Mouse (Mus musculus): ENCODE measurements around the gene Cd70. TPM values are rescaled to one million over a fixed set of nuclear protein-coding genes. Genes with fewer than 3 reads are reported as not detected.

Gene Cd70
- 0.38 TPM in 1 of 2 replicates, not detected in the other for polyA plus RNA-seq (2015; fragmentation: Nextera tagmentation; extraction: Ambion mirVana)

DNA sequence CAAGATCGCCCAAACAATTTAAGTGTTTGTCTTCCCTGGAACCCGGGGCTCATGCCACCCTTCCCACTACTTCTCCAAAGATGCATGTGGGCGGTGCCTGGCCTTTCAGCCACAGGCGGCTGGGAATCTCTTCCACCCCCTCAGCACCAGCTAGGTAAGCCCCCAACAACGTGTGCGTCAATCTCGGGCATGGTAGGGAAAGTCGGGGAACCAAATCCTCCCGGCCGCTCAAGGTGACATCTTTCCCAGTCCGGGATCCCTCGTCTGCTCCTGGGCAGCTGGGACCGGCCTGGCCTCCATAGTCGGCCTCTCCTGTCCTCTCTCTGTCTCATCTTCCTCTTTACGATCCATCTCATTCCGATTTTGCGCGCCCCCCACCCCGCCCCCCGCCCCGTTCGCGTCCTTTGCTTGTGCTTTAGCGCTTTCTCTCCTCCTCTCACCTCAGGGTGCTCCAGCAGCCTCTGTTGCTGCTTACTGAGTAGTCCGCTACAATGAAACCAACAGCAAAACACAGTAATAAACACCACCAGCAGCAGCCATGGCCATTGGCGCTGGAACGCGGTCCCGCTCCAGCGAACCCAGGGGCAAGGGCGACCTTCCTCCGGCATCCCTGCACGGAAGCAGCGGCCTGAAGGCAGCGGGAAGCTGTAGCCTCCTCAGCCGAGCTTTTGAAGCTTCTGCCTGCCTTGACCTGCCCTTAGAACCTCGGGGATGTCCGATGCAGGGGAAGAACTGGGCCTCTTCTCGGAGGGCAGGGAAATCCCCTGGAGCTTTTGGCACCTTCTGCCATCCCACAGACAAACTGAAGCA lies at the start of gene Cd70:
TSS of gene Cd70 (minus strand) at position 784 of the 810 bp plus-strand sequence.
- Histone ChIP-seq H3K36me3 (no peaks in the 10 kb centered on the region), H3K4me1 (peaks cover 10% of the 10 kb centered on the region), H3K27me3 (peaks cover 51% of the 10 kb centered on the region), H3K4me2 (peak within 1 kb of the TSS; percentile 74), H3K4me3 (replicated peaks) (peak within 1 kb of the TSS; percentile 40), H3K9me3 (replicated peaks) (no peaks in the 10 kb centered on the region), H3K27ac (no peak within 1 kb of the TSS), H3K9ac (peak within 1 kb of the TSS; percentile 19)
- ATAC-seq (replicated peaks; ENCODE audit: low FRiP score), result peak; percentile 66; the same call in 1 of the 2 replicates
- 2% methylated on average over 39 of the region's 39 CpGs for WGBS

- H3K4me2 ChIP-seq, result no peak overlapping the region
- WGBS, result 77% methylated on average over 3 of the region's 3 CpGs
- H3K36me3 ChIP-seq, result no peaks in the 10 kb centered on the region
- no peak for ATAC-seq (replicated peaks; ENCODE audit: low FRiP score)
- H3K27me3 ChIP-seq, result no peaks in the 10 kb centered on the region
- H3K4me3 ChIP-seq (replicated peaks), result no peak overlapping the region
- no peaks in the 10 kb centered on the region for H3K4me1 ChIP-seq
- H3K27ac ChIP-seq, result no peak overlapping the region
- no peak overlapping the region for H3K9ac ChIP-seq
- H3K9me3 ChIP-seq (replicated peaks), result no peaks in the 10 kb centered on the region
Measured at GRCm38 (mm10) chr17:57198252-57198651, 48.7 kb upstream of the Cd70 start.

DNA sequence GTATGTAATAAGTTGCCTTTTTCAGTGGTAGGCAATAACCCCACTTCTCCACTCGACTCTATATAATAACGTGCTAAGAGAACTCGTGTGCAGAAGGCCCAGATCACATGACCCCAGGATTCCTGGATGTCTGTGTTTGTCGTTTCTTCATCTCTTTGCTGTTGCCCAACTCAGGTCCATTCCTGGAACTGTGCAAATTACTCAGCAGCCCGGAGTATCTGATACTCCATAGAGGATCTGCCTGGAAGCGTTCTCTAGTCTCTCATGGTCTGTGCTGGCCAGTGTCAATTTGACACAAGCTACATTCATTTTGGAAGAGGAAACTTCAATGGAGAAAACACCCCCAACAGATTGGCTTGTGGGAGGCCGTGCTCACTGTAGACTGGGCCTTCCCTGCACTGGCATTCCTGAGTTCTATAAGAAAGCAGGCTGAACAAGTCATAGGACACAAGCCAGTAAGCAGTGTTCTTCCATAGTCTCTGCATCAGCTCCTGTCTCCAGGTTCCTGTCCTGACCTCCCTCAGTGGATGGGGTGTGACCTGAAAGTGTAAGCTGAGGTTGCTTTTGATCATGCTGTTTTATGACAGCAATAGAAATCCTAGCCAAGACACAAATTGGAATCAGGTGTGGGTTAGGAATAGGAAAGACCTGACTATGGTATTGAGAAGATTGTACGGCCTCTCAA lies 45.9 kb upstream of the Cd70 start:
- H3K36me3 ChIP-seq, result no peaks in the 10 kb centered on the region
- no peaks in the 10 kb centered on the region for H3K27me3 ChIP-seq
- 81% methylated on average over 8 of the region's 8 CpGs for WGBS
- ATAC-seq (replicated peaks; ENCODE audit: low FRiP score), result no peak
- no peak overlapping the region for H3K4me3 ChIP-seq (replicated peaks)
- H3K9me3 ChIP-seq (replicated peaks), result no peaks in the 10 kb centered on the region
- H3K4me2 ChIP-seq, result no peak overlapping the region
- H3K4me1 ChIP-seq, result no peaks in the 10 kb centered on the region
- no peak overlapping the region for H3K27ac ChIP-seq
- no peak overlapping the region for H3K9ac ChIP-seq

- no peak for ATAC-seq (replicated peaks; ENCODE audit: low FRiP score)
- Histone ChIP-seq H3K27me3 (no peaks in the 10 kb centered on the region), H3K9me3 (replicated peaks) (no peaks in the 10 kb centered on the region), H3K36me3 (no peaks in the 10 kb centered on the region), H3K9ac (no peak overlapping the region), H3K4me2 (no peak overlapping the region), H3K4me3 (replicated peaks) (no peak overlapping the region), H3K4me1 (no peaks in the 10 kb centered on the region), H3K27ac (no peak overlapping the region)
- WGBS, result 83% methylated on average over 3 of the region's 3 CpGs
Measured at GRCm38 (mm10) chr17:57194771-57195170, 45.2 kb upstream of the Cd70 start.

DNA sequence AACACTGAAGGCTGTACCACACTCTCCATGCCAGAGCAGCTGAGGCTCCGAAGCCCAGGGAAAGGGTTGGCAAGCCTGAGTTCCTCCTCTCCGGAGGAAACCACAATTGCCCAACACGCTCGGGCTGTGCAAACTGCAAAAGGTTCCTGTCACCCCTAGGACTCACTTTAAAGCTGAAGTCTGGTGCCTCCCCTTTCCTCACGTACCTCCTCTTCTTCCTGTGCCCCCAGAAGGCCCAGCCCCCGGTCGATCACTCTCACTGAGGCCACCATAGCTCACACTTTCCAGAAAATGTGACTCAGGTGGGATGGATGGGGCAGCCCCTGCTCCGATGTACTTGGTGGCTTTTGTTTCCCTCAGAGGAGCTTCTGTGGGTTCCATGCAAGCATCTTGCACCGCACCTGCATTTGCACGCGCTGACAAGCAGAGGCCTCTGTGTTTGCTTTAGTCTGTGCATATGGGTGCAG lies 44.5 kb upstream of the Cd70 start, which contains the start of gene Tnfsf14:
TSS of gene Tnfsf14 (minus strand) at position 137 of the 467 bp plus-strand sequence.
- 80% methylated on average over 11 of the region's 11 CpGs for WGBS
- no peaks in the 10 kb centered on the region for H3K9me3 ChIP-seq (replicated peaks)
- no peak within 1 kb of the TSS for H3K27ac ChIP-seq
- ATAC-seq (replicated peaks; ENCODE audit: low FRiP score), result no peak
- H3K27me3 ChIP-seq, result no peaks in the 10 kb centered on the region
- no peak within 1 kb of the TSS for H3K9ac ChIP-seq
- no peak within 1 kb of the TSS for H3K4me3 ChIP-seq (replicated peaks)
- H3K4me1 ChIP-seq, result no peaks in the 10 kb centered on the region
- no peak within 1 kb of the TSS for H3K4me2 ChIP-seq
- H3K36me3 ChIP-seq, result no peaks in the 10 kb centered on the region

DNA sequence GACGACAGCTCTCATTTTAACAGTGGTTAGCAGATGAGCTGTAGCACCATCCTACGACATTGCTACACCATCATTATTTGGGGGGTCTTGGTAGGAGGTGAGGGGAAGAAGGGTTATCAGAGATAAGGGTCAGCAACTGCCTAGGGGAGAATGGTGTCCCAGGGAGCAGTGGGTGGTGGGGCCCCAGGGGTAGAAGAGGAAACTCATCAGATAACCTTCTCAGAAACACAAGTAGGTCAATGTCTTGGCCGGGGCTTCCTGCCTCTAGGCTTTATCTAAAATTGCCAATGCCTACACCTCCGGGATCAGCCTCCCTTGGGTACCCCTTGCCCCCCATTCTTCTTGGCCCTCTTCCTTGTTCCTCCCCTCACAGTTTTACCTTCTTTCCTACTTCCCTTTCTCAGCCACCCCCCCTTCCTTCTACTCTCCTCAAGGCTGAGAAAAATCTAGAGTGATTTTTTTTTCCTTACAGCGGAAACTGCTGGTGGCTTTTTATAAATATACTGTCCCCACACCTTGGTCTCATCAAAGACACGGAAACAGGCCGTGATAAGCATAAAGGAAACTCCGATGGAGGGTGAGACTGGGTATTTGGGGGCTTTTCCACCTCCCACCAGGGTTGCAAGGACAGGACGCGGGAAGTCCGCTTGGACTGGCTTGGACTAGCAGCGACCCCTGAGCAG lies 39.1 kb upstream of the Cd70 start:
- ATAC-seq (replicated peaks; ENCODE audit: low FRiP score), result no peak

GRCm38 (mm10) chr17:57185641-57186040 lies 36.1 kb upstream of the Cd70 start:
- Histone ChIP-seq H3K27me3 (no peaks in the 10 kb centered on the region), H3K4me3 (replicated peaks) (no peak overlapping the region), H3K9me3 (replicated peaks) (no peaks in the 10 kb centered on the region), H3K9ac (no peak overlapping the region), H3K36me3 (no peaks in the 10 kb centered on the region), H3K4me2 (no peak overlapping the region), H3K4me1 (no peaks in the 10 kb centered on the region), H3K27ac (no peak overlapping the region)
- ATAC-seq (replicated peaks; ENCODE audit: low FRiP score), result no peak
- 68% methylated on average over 2 of the region's 2 CpGs for WGBS

More for the DNA sequence above, 39.1 kb upstream of the Cd70 start:
- Histone ChIP-seq H3K4me1 (no peaks in the 10 kb centered on the region), H3K36me3 (no peaks in the 10 kb centered on the region), H3K4me2 (no peak overlapping the region), H3K27ac (no peak overlapping the region), H3K27me3 (no peaks in the 10 kb centered on the region), H3K9ac (no peak overlapping the region), H3K9me3 (replicated peaks) (no peaks in the 10 kb centered on the region), H3K4me3 (replicated peaks) (no peak overlapping the region)
- 86% methylated on average over 12 of the region's 12 CpGs for WGBS

DNA sequence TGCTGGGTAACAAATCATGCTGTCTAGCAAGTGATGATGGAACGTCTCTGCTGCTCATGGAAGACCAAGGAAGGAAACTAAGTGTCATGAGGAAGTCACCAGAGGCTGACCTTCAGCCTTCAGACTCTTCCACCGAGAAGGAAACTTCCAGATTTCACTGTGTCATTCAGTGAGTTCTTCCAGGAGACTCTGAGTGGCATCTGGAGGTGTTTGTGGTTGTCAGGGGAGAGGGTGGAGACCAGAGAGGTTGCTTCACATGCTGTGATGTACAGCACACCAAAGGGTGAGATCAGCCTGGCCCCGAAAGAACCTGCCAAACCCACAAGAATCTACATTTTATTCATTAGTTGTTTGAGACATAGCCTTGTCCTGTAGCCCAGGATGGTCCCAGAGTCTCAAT lies 33.3 kb upstream of the Cd70 start:
- no peak overlapping the region for H3K4me2 ChIP-seq
- no peaks in the 10 kb centered on the region for H3K4me1 ChIP-seq
- H3K27ac ChIP-seq, result no peak overlapping the region
- no peak for ATAC-seq (replicated peaks; ENCODE audit: low FRiP score)
- no peak overlapping the region for H3K9ac ChIP-seq
- H3K36me3 ChIP-seq, result no peaks in the 10 kb centered on the region
- WGBS, result 63% methylated on average over 3 of the region's 3 CpGs
- no peaks in the 10 kb centered on the region for H3K27me3 ChIP-seq
- H3K9me3 ChIP-seq (replicated peaks), result no peaks in the 10 kb centered on the region
- no peak overlapping the region for H3K4me3 ChIP-seq (replicated peaks)

- no peaks in the 10 kb centered on the region for H3K9me3 ChIP-seq (replicated peaks)
- 34% methylated on average over 8 of the region's 8 CpGs for WGBS
- H3K27ac ChIP-seq, result no peak overlapping the region
- H3K27me3 ChIP-seq, result no peaks in the 10 kb centered on the region
- H3K36me3 ChIP-seq, result no peaks in the 10 kb centered on the region
- no peak overlapping the region for H3K4me3 ChIP-seq (replicated peaks)
- H3K4me1 ChIP-seq, result no peaks in the 10 kb centered on the region
- H3K4me2 ChIP-seq, result no peak overlapping the region
- ATAC-seq (replicated peaks; ENCODE audit: low FRiP score), result no peak
- H3K9ac ChIP-seq, result no peak overlapping the region
Measured at GRCm38 (mm10) chr17:57180363-57180762, 30.8 kb upstream of the Cd70 start.

- Histone ChIP-seq H3K27ac (no peak overlapping the region), H3K9ac (no peak overlapping the region), H3K36me3 (no peaks in the 10 kb centered on the region), H3K4me1 (no peaks in the 10 kb centered on the region), H3K4me2 (no peak overlapping the region), H3K27me3 (no peaks in the 10 kb centered on the region), H3K4me3 (replicated peaks) (no peak overlapping the region), H3K9me3 (replicated peaks) (no peaks in the 10 kb centered on the region)
- ATAC-seq (replicated peaks; ENCODE audit: low FRiP score), result no peak
- WGBS, result 53% methylated on average over 4 of the region's 4 CpGs
Measured at GRCm38 (mm10) chr17:57173351-57173750, 23.8 kb upstream of the Cd70 start.

DNA sequence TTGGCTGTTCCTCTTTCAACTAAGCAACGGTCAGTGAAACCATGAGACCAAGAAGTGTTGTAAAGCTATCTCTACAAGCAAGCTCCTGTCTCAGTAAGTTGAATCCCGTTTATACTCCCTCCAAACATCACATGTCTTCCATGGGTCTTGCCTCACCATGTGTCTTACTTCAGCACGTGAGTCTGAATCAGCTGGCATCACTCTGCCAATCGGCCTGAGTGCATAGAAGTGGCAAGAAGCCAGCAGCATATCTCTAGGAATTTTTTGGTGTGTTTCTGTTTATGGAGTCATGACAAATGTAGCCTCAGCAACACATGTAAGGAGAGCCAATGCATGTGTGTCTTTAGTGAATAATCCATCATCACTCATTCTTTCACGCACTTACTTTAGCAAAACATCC lies 22.8 kb upstream of the Cd70 start:
- no peak overlapping the region for H3K4me2 ChIP-seq
- WGBS, result 74% methylated on average over 5 of the region's 5 CpGs
- no peak overlapping the region for H3K9ac ChIP-seq
- no peak overlapping the region for H3K27ac ChIP-seq
- H3K4me1 ChIP-seq, result no peaks in the 10 kb centered on the region
- no peaks in the 10 kb centered on the region for H3K27me3 ChIP-seq
- no peaks in the 10 kb centered on the region for H3K36me3 ChIP-seq
- H3K4me3 ChIP-seq (replicated peaks), result no peak overlapping the region
- H3K9me3 ChIP-seq (replicated peaks), result no peaks in the 10 kb centered on the region
- no peak for ATAC-seq (replicated peaks; ENCODE audit: low FRiP score)
